Mouse (Mus musculus) cerebellum, postnatal 25 days (tissue): ENCODE measurements around the gene Ppp1r14d.
A peak's percentile ranks its signal among the peaks of the same experiment; 100 is the strongest.

Source experiments
- DNase-seq, 2 experiments: peaks; one replicate each; pipeline ENCODE4 v3.0.0; 2021; ENCODE audit warnings: mixed read lengths in 2 of 2

The Ppp1r14d gene

GRCm38 (mm10) chr2:119236682-119237209, 7.0 kb upstream of the Ppp1r14d start:
- no peak for DNase-seq

GRCm38 (mm10) chr2:119209176-119209507, 20.6 kb downstream of the Ppp1r14d start:
- no peak for DNase-seq

GRCm38 (mm10) chr2:119208344-119209175, 21.1 kb downstream of the Ppp1r14d start, which contains the start of the genes Zfyve19 and Dnajc17:
TSS of gene Zfyve19 (plus strand) at chr2:119208617.
TSS of gene Dnajc17 (minus strand) at chr2:119208795.
- peak; percentile 95 to 96 for DNase-seq

DNA sequence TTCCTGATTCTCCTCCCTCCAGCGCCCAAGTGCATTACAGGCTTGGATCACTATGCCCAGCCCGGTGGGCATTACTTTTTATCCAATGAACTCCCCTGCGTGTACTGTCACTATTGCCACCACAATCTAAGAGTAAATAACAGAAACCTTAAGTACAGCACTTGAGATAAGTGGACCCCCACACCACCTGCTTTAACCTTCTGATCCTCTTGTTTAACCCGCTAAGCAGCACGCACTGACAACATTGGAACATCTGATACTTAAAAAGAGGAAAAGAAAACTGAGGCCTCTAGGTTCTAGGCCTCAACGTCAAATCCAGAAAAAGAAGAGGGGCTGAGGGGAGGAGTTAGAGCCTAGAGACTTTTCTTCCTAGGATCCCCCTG, 21.8 kb downstream of the Ppp1r14d start:
- DNase-seq = no peak

DNA sequence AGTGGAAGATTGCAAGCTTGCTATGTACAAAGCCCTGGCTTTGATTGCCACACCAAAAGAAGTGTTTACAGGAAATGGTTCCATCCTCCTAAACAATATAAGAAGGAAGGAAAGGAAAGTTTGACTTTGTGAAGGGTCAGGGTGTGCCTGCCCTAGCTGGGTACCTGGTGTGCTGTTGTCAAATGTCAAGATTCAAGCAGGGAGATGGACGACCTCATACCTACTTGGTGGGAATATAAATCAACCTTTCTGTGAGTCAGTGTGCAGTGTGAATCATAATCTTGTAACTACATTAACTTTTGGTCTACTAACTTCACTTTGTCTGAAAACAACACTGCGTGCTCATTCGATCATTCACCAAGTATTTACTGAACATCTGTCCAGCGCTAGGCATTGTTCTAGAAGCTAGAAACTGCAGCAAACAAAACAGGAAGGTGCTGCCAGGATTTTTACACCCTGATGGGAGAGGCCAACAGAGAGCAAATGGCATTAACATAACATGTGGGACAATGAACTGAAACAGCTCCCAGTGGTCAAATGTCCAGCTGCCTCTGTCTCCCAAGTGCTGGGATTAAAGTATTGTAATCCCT, 25.7 kb downstream of the Ppp1r14d start:
- no peak for DNase-seq

- peak; percentile 22 to 45 for DNase-seq
Measured at GRCm38 (mm10) chr2:119202914-119203453, 26.7 kb downstream of the Ppp1r14d start.

DNA sequence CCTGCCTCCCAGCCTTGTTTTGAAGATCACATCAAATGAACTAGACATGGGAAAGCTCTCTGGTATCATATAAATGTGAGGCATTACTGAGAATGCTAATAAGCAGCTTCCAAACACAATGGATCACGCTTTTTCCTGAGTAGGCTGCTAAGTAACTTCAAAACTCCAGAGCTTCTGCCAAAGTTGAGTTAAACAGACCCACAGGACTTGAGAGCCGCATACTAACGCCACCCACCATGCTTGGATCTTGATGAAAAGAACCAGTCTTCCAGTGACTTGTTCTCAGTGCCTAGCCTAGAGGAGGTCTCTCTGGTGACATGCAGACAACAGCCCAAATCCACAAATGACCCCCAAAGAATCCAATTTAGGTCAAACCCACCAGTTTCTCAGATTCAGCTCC, 30.8 kb downstream of the Ppp1r14d start:
- no peak for DNase-seq

GRCm38 (mm10) chr2:119198049-119198448, 31.7 kb downstream of the Ppp1r14d start:
- no peak for DNase-seq

- DNase-seq = no peak
Measured at GRCm38 (mm10) chr2:119197493-119197892, 32.2 kb downstream of the Ppp1r14d start.

- DNase-seq = no peak
Measured at GRCm38 (mm10) chr2:119196316-119197108, 33.2 kb downstream of the Ppp1r14d start.

DNA sequence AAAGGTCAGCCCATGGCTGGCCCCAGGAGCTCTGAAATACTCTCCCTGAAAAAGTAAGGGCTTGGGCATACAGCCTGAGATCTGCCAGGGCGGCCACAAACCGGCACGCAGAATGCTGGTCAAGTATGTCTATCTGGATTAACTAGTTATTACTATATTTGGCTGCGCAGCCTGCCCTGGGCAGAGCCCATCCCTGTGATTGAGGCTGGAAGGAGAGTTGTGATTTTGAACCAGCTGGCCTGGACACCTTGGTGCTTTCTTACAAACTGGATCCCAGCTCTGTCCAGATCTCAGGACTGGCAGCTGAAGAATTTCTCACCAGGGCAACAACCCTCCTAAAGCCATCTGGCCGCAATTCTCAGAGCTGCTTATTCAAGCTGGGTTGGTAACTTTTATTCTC, 35.6 kb downstream of the Ppp1r14d start:
- DNase-seq = peak; percentile 19 to 28

DNA sequence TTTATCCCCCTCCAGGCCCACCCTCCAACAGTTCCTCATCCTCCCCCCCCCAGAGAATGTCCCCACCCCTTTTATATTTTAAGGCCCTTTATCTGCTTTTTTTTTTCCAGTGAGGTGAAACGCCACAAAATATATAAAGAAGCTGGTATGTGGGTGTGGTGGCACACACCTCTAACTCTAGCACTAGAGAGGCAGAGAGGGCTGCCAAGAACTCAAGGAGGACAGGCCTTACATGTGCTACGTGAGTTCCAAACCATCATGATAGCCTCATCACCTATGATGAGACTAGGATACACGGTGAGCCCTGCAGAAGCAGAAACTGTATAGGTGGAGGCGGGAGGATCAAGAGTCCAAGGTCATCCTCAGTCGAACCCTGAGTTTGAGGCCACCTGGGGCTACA, 38.7 kb downstream of the Ppp1r14d start:
- no peak for DNase-seq

GRCm38 (mm10) chr2:119189029-119189710, 40.5 kb downstream of the Ppp1r14d start:
- peak; percentile 94 to 95 for DNase-seq

DNA sequence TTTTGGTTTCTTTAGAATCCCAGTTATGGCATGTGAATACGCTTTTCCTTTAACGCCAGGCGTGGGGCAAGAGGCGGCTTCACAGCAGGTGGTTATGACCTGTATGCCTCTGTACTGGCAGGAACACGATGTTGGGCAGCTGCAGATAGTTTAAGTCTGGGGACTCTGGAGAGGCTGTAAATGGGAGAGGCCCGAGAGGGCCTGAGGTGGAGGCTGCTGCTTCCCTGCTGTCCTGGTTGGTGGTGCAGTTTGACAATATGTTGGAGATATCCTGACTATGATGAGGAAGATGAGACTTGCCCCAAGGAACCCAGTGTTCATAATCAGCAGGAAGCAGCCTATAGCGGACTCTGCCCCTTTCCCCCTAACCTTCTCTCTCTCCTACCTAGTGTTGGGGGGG, 46.8 kb downstream of the Ppp1r14d start:
- DNase-seq = no peak

GRCm38 (mm10) chr2:119177384-119177939, 52.2 kb downstream of the Ppp1r14d start:
- DNase-seq = no peak

- DNase-seq = no peak
Measured at GRCm38 (mm10) chr2:119176761-119177160, 52.9 kb downstream of the Ppp1r14d start.

GRCm38 (mm10) chr2:119175614-119176013, 54.1 kb downstream of the Ppp1r14d start:
- DNase-seq = no peak

DNA sequence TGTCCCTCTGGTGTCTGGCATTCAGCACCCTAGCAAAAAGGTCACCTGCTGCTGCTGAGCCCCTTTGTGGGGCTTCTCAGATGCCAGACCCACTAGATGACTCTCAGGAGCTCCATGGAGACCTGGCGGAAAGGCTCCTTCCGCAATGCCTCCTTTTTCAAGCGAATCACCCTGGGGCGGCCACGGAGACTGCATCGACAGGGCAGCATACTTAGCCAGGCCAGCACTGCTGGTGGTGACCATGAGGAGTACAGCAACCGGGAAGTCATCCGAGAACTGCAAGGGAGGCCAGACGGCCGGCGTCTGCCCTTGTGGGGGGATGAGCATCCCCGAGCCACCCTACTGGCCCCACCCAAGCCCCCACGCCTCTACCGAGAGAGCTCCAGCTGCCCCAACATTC, 54.8 kb downstream of the Ppp1r14d start:
- no peak for DNase-seq

DNA sequence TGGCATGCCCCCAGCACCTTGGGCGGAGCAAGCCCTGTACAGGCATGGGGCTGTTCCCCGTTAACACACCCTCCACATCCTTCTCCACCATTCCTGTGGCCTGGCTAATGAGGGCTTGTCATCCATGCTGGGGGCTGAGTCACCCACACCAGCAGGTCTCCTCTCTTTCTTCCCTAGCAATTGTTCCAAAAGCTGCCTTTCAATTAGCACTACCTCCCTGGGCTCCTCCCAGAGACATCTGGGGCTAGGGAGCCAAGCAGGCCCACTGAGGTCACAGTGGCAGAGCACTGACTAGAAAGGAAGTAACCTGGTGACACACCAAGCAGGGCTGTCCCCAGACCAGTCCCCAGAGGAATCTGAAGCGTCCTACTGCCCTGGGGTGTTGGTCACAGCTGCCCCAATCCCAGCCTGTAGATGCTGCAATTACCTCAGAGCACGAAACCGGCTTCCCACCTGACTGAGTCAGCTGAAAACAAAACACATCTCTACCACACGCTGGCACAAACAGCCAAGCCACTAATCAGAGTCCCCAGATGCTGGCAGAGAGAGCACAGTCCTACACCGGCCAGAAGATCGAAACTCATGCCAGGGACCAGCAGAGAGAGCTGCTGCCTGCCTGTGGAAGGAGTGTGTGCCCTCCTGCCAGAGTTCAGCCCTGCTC, 55.6 kb downstream of the Ppp1r14d start, which contains the start of gene Gm14137:
Gene Gm14137, plus strand, starts transcription at position 519 of the 661 bp plus-strand sequence.
- DNase-seq = no peak

GRCm38 (mm10) chr2:119172862-119173576, 56.7 kb downstream of the Ppp1r14d start:
- DNase-seq = peak in 1 of 2 experiments; percentile 39

DNA sequence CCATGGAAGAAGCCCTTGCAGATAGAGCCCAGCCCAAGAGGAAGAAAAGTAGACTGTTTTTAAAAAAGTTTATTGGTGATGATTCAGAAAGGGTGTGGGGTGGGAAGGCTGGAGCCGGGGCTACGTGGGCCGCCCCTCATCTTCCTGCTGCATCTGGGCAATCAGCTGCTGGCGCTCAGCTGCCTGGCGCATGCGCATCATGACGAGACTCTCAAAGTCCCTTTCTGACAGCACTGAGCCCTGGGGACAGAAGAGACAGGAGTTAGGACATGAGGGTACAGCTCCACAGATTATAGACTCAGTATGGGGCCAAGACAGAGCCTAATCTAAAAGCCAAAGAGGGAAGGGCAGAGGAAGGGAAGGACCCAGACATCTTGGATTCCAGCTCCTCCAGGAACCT, 57.3 kb downstream of the Ppp1r14d start:
- DNase-seq = no peak
